ENCODE assay signal across 14 mouse cellular contexts in genomic region chr11:64842775-64843530, GRCm38 (mm10).
DNase-seq lines count a peak whose midpoint lies in the region; ATAC-seq and TF ChIP-seq lines count a peak whose summit lies in the region.
"Had no signal": no experiment of that assay in that cellular context is flagged by ENCODE, and none has a peak within 500 bp of the region (broad histone marks: within the 10 kb centered on the region; RNA-seq: fewer than 3 reads in every experiment).

No protein-coding gene starts in this region.

- H3K9me3 ChIP-seq in heart, embryonic 10.5 days = no peaks in the 10 kb centered on the region
- no peaks in the 10 kb centered on the region for H3K9me3 ChIP-seq in liver, embryonic 11.5 days (ENCODE audit: control insufficient read depth, low read length)
- H3K9me3 ChIP-seq in midbrain, embryonic 15.5 days = no peaks in the 10 kb centered on the region
- H3K9me3 ChIP-seq: forebrain, embryonic 13.5 days; heart, embryonic 12.5 days had no signal

- DNase-seq in heart, embryonic 10.5 days (ENCODE audit: low spot score) = no peak
- DNase-seq in heart, adult 8-10 months (ENCODE audit: low spot score) = no peak
- no peak for DNase-seq in liver, embryonic 11.5 days (ENCODE audit: low spot score)
- DNase-seq in lung, postnatal 36 days = peak; percentile 9
- no peak for DNase-seq in left cerebral cortex, adult 2 months (ENCODE audit: extremely low spot score in 1 of 2, low spot score in 2 of 2)
- DNase-seq in adrenal gland, postnatal 14 days = no peak
- DNase-seq: adrenal gland, adult 8-10 months; kidney, adult 2 months; thymus, postnatal 14 days had no signal

- H3K4me3 ChIP-seq in heart, embryonic 10.5 days = 0 out of 2 replicates have a peak overlapping the region, but pooled peaks have one; percentile 15
- no peak overlapping the region for H3K4me3 ChIP-seq in liver, embryonic 11.5 days (ENCODE audit: low read depth, low read length)
- no peak overlapping the region for H3K4me3 ChIP-seq in midbrain, embryonic 15.5 days
- no peak overlapping the region for H3K4me3 ChIP-seq in left cerebral cortex, adult 2 months
- H3K4me3 ChIP-seq: forebrain, embryonic 13.5 days; heart, embryonic 12.5 days had no signal

- no peak for TF ChIP-seq CTCF in left cerebral cortex, adult 2 months (IDR thresholded peaks at IDR 0.05)

- ATAC-seq in erythroblast, adult 5-6 weeks (replicated peaks; ENCODE audit: low FRiP score, poor library complexity, severe bottlenecking) = peak; percentile 67; the same call in 1 of the 2 replicates
- ATAC-seq in liver, embryonic 11.5 days (replicated peaks; ENCODE audit: low FRiP score) = peak; percentile 52
- ATAC-seq in midbrain, embryonic 15.5 days (replicated peaks) = no peak
- ATAC-seq: forebrain, embryonic 13.5 days; midbrain, embryonic 16.5 days had no signal

- peak overlapping the region; percentile 30 for H3K4me2 ChIP-seq in liver, embryonic 11.5 days
- H3K4me2 ChIP-seq in midbrain, embryonic 15.5 days = no peak overlapping the region
- H3K4me2 ChIP-seq: forebrain, embryonic 13.5 days; heart, embryonic 12.5 days had no signal

- no peak overlapping the region for H3K27ac ChIP-seq in heart, embryonic 10.5 days
- H3K27ac ChIP-seq in liver, embryonic 11.5 days (ENCODE audit: low read depth, low read length) = no peak overlapping the region
- H3K27ac ChIP-seq in midbrain, embryonic 15.5 days = no peak overlapping the region
- no peak overlapping the region for H3K27ac ChIP-seq in left cerebral cortex, adult 2 months
- H3K27ac ChIP-seq: forebrain, embryonic 13.5 days had no signal

- intact Hi-C loops in left cerebral cortex, adult 2 months (cut with DNase I) = no loop called here

- 36% methylated on average over 18 of the region's 18 CpGs for WGBS in heart, embryonic 10.5 days
- 56% methylated on average over 18 of the region's 18 CpGs for WGBS in liver, embryonic 11.5 days
- 75% methylated on average over 18 of the region's 18 CpGs for WGBS in midbrain, embryonic 15.5 days

- peaks cover 11% of the 10 kb centered on the region for H3K4me1 ChIP-seq in heart, embryonic 10.5 days
- peaks cover 7% of the 10 kb centered on the region; the same call in 1 of the 2 replicates for H3K4me1 ChIP-seq in liver, embryonic 11.5 days (replicated peaks; ENCODE audit: control insufficient read depth, insufficient read depth, low read length)
- H3K4me1 ChIP-seq in midbrain, embryonic 15.5 days = no peaks in the 10 kb centered on the region
- H3K4me1 ChIP-seq: forebrain, embryonic 13.5 days had no signal

- no peaks in the 10 kb centered on the region for H3K36me3 ChIP-seq in heart, embryonic 10.5 days
- no peaks in the 10 kb centered on the region for H3K36me3 ChIP-seq in liver, embryonic 11.5 days (ENCODE audit: control insufficient read depth, insufficient read depth, low read length)
- H3K36me3 ChIP-seq in midbrain, embryonic 15.5 days (replicated peaks) = no peaks in the 10 kb centered on the region
- H3K36me3 ChIP-seq: heart, embryonic 12.5 days had no signal

- H3K27me3 ChIP-seq in heart, embryonic 10.5 days (ENCODE audit: insufficient read depth, poor library complexity, severe bottlenecking) = no peaks in the 10 kb centered on the region; the same call in 1 of the 2 replicates
- no peaks in the 10 kb centered on the region for H3K27me3 ChIP-seq in liver, embryonic 11.5 days (replicated peaks; ENCODE audit: control insufficient read depth, insufficient read depth, low read length)
- H3K27me3 ChIP-seq in midbrain, embryonic 15.5 days (replicated peaks) = no peaks in the 10 kb centered on the region
- H3K27me3 ChIP-seq: heart, embryonic 12.5 days had no signal

- no peak overlapping the region for H3K9ac ChIP-seq in liver, embryonic 11.5 days (ENCODE audit: low read depth, low read length)
- H3K9ac ChIP-seq in midbrain, embryonic 15.5 days = no peak overlapping the region
- H3K9ac ChIP-seq: forebrain, embryonic 13.5 days; heart, embryonic 12.5 days had no signal
